Mouse (Mus musculus) hematopoietic stem cell, adult 5-6 weeks (primary cell): ENCODE results near the gene Rubcn. TPM values are rescaled to one million over a fixed set of nuclear protein-coding genes. Genes with fewer than 3 reads are reported as not detected.
"Not testable (repeated sequence)": the region's sequence is repeated elsewhere in the genome, so short reads cannot be mapped to it uniquely, and the experiment has no call there.

Source experiments
- ATAC-seq, 2 experiments: fragments of 125-278 bp in 1 of 2; replicated peaks in 1 of 2; 2 replicates each; pipeline ENCODE4 v1.8.0; 2016 to 2017; ENCODE audit warnings: inconsistent platforms in 2 of 2, mild to moderate bottlenecking in 2 of 2, moderate number of reproducible peaks in 2 of 2, low read depth in 1 of 2, moderate TSS enrichment in 1 of 2; ENCODE audit not compliant: low FRiP score in 2 of 2, poor library complexity in 2 of 2, severe bottlenecking in 2 of 2, insufficient read depth in 1 of 2, low TSS enrichment in 1 of 2
- total RNA-seq: library from RNA; stranded (forward); fragments of 172-1452, 232-1000 nt; gene quantifications from 2 replicates; pipeline ENCODE4 v1.2.3, GENCODE M21; 2017

Gene Rubcn
- 12.9 and 16.2 TPM in 2 replicates for total RNA-seq

DNA sequence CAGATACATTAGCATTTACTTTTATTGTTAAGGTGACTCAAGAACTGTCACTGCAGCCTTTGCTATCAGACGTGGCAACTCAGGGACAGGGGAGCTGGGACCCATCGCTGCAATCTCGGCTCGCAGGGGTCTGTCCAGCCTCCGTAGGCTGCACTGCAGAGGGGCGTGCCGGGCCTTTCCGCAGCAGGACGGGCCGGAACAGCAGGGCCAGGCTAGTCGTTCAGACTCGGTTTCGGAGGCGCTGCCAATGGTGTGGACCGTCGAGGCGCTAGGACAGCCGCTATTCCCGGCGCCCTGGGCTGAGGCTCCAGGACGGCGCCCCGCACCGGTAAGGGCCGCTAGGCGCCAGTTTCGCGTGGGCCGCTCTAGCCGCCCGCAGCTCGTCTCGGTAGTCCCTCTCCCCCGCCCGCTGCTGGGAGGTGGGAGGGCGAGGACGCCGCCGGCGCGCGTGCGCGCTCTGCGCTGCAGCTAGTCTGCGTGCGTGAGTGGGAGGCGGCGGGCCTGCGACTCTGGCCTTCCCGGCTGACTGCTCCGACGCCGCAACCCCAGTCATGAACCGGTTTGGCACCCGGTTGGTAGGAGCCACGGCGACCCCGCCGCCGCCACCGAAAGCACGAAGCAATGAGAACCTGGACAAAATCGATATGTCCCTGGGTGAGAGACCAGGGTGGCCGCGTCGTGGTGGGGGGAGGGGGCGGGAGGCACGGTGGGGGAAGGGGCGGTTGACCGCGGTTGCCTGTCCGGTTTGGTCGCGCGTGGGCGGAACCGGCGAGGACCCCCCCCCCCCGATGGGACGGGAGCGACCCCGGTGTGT, at the start of gene Rubcn, which contains the start of gene Fyttd1:
TSS of gene Rubcn (minus strand) at position 424 of the 814 bp plus-strand sequence.
TSS of gene Fyttd1 (plus strand) at position 158 of the 814 bp plus-strand sequence.
- peak; percentile 91 to 92 for ATAC-seq

DNA sequence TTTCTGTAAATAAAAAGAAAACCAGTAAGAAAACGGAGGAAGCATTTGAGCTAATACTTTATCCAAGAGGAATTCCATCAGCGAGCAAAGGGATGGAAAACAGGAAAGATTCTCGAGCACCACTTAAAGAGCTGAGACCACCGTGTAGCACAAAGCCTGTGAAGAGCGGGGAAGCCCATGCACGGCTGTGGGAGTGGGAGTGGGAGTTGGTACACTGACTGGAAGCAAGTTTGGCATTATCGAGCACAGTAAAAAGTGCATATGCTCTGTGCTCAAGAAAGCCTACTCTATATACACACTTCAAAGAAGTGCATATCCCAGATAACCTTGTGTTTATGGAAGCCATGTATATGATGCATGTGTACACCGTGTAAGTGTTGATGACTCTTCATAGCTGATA, 49.5 kb upstream of the Rubcn start:
- no peak for ATAC-seq

DNA sequence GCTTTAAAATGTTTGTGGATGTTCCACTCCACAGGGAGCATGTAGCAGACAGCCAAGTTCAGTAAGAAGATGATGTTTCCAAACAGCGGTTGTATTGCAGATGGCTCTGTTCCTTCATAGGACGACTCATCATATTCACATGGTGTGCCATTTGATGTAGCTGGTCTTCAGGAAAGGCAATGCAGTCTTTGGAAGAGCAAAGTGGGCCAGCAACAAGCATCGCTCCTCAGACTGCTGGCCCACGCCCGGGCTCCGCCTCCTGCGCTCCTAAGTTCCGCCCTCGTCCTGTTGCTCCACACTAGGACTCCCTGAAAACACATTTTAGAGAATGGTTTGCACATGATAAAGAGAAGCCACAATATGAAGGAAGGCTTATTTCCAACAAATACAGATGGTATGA, 49.1 kb upstream of the Rubcn start:
- not testable (repeated sequence) for ATAC-seq

GRCm38 (mm10) chr16:32915292-32916068, 37.9 kb upstream of the Rubcn start:
- no peak for ATAC-seq

DNA sequence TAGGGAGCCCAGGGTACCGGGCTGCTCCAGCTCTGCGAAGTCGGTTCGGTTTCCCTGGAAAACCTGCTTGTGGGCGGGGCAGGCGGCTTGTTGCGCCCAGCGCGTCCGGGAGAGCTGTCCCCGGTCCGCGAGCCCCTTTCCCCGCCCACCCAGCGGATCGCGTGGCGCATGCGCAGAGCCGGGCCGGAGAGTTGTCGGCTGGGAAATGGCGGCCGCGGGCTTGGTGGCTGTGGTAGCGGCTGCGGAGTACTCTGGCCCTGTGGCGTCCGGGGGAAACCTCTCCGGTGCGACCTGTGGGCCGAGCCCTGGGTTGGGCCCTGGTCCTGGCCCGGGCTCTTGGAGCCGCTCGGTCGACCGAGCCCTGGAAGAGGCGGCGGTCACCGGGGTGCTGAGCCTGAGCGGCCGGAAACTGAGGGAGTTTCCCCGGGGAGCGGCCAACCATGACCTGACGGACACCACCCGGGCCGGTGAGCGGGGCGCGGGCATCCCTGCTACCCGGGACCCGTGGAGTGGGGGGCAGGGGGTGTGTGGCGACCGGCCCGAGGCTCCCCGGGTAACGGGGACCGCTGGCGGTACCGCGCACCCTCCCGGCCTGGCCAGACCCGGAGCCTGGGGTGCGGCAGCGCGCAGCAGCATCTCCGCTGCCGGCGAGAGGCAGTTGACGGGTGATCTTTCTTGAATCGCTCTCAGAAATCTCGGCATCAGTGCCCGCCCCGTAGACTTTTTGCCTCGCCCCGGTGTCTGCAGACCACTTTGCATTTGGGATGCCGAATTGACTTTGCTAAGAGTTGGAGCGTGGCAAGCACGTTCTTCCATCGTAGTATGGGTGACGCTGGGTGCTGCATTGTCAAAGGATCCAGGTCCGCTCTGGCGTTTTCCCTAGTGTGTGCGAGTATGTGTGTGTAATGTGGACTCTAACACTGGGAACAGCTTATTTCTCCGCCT, 36.6 kb upstream of the Rubcn start, which contains the start of gene Lrch3:
TSS of gene Lrch3 (plus strand) at position 164 of the 945 bp plus-strand sequence.
- peak; percentile 73 to 93 for ATAC-seq

DNA sequence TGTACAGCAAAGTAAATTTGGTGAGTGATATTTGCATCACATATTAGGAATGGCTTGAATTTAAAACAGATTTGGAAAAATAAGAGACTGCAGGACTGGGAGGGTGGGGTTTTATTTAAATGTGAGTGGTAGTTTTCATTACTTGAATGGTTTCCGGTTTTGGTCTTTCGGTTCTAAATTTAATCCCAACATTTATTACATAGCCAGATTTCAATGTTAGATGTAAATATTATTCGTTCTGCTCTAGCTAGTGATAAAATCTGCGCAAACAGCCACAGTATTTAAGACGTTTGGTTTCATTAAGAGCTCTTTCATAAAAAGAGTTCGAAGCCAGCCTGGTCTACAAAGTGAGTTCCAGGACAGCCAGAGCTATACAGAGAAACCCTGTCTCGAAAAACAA, 35.6 kb upstream of the Rubcn start:
- no peak for ATAC-seq

- no peak for ATAC-seq
Observed at GRCm38 (mm10) chr16:32906727-32907126, 29.2 kb upstream of the Rubcn start.

DNA sequence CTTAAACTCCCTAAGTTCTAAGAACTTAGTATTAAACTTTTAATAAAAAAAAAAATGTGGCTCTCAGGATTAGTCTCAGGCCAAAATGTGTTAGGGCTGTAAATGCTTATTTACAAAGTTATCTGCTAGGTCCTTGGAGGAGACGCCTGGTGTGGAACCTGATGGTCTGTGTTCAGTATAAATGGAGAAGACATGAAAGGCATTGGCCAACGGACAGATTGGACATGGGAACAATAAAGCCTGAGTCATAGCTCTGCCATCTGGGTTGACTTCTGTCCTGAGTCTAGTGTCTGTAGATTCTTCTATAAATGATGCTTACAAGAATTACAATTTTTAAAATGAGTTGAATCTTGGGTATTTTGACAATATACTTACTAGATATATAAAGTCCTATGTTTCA, 28.6 kb upstream of the Rubcn start:
- ATAC-seq, result no peak

DNA sequence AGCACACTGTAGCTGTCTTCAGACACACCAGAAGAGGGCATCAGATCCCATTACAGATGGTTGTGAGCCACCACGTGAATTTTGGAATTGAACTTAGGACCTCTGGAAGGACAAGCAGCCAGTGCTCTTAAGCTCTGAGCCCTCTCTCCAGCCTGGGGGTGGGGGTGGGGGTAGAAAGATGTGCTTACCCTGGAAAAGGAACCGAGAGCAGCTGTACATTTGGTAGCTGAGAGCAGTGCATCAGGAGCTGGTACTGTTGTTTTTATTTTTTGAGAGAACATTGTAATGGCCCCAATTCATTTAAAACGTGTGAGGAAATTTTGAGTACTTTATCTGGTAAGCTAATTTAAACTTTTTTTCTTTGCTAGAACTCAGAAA, 24.5 kb upstream of the Rubcn start:
- no peak for ATAC-seq

DNA sequence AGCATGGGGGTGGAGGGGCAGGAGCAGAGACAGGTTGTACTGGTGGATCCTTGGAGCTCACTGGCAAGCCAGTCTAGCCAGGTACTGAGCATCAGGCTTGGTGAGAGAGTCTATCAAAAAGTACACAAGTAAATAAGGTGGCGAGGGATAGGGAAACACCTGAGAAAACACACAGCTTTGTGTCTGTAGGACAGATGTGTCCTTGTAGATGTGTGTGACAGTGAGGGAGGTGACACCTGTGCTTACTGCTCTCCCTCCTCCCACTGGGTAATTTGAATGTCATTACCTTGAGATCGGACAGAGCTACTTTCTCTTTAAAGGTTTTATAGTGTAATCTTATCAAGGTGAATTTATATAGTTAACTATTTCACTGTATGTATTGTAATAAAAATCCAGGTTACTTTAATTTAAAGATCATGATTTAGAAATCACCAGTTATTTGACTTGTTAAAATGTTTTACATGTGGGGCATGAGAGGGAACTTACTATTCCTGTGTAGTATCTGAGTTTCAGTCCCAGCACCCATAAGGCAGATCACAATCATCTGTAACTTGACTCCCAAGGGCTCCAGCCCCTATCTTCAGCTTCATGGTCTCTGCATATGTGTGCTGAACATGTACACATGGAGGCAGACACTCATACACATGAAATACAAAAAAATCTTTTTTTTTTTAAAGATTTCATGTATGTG, 23.9 kb upstream of the Rubcn start:
- ATAC-seq, result no peak; a peak in 1 of 4 replicates

DNA sequence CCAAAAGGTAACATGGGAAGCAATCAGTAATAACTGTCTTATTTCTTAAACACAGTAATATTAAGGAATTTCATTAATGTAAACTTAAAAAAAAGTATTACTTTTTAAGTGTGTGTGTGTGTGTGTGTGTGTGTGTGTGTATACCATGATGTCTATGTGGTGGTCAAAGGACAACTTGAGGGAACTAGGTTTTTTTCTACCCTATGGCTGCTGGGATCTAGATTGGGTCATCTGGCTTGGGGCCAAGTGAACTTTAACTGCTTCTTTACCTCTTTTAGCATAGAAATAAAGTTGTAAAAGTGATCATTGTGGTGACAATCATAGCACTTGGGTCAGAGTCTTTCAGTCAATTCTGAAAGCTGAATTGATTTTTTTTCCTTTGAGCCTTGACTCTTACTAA, 18.6 kb upstream of the Rubcn start:
- no peak for ATAC-seq

DNA sequence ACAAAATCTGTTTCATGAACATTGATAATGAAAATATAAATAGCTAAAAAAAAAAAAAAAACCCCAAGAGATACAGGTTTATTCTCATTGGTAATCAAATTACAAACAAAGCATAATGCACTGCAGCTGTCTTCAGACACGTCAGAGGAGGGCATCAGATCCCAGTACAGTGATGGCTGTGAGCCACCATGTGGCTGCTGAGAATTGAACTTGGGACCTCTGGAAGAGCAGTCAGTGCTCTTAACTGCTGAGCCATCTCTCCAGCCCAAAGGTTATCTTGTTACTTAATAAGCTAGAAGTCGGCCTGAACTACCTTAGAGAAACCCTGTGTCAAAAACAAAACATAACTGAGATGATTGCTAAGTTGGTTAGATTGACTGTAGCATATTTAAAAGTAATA, 12.3 kb upstream of the Rubcn start:
- no peak for ATAC-seq

GRCm38 (mm10) chr16:32887996-32888395, 10.4 kb upstream of the Rubcn start:
- ATAC-seq, result no peak

DNA sequence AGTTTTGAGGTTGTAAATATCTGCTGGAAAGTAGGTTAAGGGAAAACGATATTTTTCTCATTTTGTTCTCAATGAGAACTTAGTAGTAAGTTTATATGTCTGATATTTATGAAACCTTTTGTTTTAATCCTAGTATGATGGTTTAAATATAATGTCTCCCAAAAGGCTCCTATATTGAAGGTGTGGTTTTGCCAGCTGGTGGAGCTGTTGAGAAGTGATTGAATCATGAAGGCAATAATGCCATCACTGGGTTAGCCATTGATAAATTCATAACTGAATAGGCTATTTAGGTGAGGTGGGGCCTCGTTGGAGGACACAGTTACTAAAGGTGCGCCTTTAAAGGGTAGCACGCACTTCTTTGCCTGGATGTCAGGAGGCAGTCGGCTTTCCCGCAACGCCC, 4.0 kb upstream of the Rubcn start:
- ATAC-seq, result no peak

DNA sequence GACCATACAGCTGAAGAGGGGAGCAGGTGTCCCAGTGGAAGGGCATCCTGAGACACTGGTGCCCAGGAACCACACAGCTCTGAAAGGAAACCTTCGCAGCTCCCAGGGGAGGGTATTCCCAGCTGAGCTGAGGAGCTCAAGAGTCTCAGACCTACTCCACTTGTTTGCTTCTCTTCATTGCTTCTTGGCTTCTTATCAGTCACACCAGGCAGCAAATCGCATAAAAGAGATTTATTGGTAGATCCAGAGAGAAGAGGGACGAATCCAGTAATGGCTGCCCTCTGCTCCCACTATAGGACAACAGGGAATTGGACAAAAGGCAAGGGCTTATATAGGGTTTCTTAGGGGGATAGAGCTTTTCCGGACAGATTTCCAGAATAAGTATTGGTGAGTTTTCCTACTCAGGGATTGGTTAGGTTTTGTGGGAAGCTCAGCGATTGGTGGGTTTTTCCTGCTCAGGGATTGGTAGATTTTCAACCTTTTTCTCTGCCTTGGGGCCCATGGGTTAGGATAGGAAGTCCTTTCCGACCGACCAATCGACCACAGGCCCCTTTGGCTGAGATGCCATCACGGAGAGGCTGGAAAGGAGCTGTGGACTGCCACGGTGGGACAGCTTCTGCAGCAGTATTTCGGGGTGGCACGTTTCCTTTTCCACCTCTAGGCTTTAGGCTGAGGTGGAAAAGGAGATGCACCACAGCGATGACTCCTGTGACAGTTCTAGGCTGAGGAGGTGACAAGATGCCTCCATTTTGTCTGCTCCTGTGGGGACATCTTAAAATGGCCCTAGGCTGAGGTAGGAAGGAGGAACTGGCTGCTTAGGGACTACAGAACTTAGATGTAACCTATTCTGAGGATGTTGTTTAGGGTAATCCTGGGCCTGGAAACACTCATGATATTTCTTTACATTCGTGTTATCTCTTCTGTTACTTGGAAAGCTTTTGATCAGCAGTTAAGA, 1.7 kb upstream of the Rubcn start:
- no peak for ATAC-seq

DNA sequence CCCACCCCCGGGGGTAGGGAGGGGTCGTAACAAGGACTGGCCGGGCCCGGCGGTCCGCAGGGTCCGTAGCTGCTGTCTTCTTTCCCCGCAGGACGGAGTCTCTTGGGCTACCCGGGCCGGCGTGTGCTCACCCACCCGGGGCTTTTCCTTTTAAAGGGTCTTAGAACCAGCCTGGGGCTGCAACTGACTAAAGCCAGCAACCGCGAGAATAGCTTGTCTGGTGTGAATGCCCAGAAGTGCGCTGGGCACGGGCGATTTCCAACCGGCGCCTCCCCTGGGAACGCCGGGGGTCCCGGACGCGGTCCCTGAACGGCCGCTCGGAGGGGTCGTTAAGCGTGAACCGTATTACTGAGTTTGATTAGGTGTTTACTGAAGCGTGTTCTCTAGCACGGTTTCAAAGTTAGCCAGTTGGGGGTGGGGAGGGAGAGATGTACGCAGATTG, 612 bp upstream of the Rubcn start:
- ATAC-seq, result no peak
